Mouse (Mus musculus) spleen, adult 12 weeks (tissue): ENCODE results near the gene Notch4.

Source experiments
- DNase-seq: peaks from one replicate; pipeline ENCODE4 v3.0.0; 2022; ENCODE audit warnings: low spot score

Notch4 gene

DNA sequence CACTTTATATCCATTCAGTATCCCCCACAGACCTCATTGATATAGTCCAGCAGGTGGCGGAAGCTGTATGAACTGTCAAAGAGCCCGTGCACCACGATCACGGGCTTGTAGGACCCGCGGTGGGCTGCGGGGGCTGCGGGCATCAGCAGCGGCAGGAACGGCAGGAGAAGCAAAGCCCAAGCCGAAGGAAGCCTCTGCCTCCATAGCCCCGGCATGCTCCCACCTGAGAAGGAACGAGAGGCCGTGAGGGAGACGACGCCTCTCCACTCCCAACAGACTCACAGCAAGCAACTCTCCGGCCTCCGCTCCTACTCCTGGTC lies 62.7 kb downstream of the Notch4 start:
- peak; percentile 25 for DNase-seq

DNA sequence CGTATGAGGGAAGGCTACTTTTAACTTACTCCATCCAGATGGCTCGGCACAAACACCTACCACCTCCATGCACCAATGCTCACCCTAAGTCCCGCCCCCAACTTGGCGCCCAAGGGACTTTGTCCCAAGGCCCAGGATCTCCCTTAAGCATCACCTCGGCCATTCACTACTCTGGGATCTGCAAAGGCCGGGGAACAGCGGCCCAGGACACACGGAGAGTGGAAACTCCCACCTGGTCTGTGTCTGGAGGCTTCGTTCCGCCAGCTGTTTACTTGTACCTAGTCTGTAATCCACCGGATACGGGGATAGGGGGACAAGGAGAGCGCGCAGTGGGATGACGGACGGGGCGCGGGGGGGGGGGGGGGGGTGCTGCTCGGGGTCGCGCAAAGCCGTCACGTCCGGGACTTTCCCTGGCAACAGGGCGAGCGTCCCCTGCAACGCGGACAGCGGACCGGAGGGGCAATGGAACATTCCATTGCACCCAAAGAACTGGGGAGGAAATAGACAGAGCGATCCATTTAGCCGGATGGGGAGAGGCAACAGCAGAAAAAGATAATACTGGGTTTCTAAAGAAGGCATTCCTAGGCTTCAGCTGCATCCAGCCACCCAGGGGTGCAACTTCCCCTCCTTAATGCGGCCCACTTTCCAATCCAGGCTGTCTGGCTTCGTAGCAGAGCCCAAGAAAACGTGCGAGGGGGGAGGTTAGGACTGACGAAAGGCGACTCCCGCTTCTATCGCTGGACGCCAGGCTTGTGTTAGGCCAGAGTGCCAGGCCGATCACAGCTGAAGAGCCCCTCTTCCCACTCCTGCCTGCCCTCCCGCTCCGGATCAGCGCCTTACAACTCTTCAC lies 63.2 kb downstream of the Notch4 start:
- DNase-seq: peak; percentile 43

DNA sequence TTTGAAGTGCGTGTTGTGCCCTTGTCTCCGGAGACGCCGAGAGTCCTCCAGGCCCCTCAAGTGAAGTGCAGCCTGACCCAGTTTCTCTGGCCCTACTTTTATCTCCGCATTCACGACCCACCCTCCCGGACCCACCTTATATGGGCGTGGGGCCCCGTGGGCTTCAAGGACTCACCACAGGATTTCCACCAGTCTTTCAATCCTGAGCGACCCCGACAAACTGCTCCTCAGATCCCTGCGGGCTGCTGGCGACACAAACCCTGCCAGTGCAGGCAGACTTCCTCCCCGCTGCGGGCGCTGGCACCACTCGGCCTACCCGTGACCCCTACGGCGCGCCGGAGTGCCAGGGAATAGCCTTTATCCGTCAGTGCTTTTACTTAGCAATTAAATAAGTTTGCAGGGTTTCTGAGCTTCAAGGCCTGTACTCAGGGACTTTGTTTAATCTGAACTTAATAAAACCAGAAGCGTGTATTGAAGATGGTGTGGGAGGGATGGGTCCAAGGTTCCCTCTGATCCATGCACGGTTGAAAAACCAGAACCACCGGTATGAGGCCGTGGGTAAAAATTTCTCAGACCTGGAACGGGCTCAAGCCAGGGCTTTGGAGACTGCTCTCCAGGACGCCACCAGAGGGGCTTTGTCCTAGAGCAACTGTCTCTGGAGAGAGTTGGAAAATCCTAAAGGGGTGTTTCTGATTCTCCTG lies 64.0 kb downstream of the Notch4 start, which contains the start of gene Ppt2:
Gene Ppt2 (minus strand): TSS at position 568 of the 701 bp plus-strand sequence.
- DNase-seq: no peak

DNA sequence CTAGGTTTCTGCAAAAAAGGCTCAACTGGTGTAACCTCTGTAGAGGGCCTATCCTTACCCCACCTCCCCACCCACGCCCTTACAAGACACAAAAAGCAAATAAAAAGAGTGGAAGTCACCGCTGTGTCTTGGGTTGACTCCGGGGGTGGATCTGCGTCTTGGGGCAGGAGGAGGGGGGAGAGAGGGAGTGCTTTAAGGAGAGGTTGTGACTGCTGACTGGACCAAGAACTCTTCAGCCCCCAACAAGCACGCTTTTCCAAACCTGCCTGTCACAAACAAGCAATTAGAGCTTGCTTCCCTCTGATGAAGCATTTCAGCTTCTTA lies 64.5 kb downstream of the Notch4 start:
- DNase-seq: no peak

DNA sequence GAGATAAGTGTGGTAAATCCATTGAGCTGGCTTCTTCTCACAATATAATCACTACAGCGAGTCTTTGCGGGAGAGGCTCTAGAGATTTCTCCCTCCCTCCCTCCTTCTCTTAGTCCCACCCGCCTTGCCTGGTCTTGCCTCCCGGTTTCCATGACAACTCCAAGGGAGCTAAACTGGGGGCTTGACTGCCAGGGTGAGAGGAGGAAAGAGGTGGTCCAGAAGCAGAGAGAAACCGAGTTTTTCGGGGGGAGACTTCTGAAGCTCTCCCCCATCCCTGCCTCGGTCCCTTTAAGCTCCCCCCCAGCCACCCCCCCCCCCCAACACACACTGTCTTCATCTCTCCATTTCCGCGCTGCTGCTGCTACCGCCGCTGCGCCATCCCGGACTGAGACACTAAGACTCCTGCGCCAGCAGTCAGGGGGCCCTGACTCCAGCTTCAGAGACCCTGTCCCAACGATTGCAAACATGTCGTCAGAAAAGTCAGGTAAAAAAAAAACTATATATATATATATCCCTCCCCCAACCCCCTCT lies 65.2 kb downstream of the Notch4 start, which contains the start of gene Prrt1:
Gene Prrt1 (plus strand): TSS at position 313 of the 531 bp plus-strand sequence.
- no peak for DNase-seq

DNA sequence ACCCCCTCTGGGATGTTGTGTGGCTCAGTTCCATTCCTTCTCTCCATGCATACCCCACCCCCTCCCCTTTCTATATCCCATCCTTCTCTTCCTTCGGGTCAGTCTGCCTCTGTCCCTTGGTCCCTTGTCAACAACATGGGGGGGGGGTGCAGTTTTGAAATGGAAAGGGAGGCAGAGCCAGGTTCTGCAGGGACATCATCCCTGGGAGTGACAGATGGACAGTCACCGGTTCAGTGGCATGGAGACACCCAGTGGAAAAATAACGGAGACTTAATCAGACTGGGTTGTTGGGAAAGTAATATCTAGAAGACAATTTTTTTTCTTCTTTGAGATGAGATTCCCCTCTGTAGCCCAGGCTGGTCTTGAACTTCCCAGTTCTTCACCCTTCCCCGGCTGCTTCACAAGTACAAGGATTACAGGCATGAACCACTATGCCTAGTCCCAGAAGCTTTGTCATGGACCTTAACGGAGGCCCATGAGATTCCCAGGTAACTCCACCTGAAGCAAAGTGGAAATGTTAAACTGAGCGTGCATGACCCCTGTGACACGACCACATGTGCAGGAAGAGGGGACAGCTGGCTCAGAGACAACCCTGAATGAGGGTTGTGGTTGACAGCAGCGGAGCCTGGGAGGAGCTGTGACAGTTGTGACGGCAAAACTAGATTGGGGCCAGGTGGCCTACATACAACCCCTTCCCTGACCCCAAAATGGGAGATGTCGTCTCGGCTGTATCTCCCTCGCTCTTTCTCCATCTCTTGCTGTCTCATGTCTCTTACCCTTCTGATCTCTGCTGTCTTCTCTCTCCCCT lies 65.9 kb downstream of the Notch4 start:
- DNase-seq: no peak

DNA sequence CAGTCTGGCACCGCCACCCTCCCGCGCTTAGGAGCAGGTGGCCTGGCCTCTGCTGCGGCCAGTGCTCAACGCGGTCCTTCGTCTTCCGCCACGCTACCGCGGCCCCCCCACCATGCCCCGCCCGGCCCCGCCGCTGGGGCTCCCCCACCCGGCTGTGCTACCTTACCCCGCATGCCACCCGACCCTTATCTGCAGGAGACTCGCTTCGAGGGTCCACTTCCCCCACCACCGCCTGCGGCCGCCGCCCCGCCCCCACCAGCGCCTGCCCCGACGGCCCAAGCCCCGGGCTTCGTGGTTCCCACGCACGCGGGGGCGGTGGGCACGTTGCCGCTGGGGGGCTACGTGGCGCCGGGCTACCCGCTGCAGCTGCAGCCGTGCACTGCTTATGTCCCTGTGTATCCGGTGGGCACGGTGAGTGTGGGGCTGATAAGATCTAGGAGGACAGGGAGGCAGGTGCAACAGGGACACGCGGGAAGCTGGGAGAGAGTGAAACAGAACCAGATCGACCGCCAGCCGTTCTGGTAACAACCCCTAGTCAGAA lies 66.8 kb downstream of the Notch4 start:
- no peak for DNase-seq

DNA sequence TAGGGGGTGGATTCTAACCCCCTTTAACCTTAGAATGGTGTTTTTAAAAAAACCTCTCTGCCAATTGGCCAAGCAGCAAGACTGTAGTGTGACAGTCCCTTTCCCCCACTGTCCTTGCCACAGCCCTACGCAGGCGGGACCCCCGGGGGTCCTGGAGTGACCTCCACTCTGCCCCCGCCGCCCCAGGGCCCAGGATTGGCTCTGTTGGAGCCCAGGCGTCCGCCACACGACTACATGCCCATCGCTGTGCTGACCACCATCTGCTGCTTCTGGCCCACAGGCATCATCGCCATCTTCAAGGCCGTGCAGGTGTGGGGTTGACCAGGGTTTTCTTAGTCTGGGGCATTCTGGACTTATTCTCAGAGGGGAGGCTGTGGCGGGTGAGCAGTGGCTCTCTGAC lies 67.6 kb downstream of the Notch4 start:
- DNase-seq: no peak

DNA sequence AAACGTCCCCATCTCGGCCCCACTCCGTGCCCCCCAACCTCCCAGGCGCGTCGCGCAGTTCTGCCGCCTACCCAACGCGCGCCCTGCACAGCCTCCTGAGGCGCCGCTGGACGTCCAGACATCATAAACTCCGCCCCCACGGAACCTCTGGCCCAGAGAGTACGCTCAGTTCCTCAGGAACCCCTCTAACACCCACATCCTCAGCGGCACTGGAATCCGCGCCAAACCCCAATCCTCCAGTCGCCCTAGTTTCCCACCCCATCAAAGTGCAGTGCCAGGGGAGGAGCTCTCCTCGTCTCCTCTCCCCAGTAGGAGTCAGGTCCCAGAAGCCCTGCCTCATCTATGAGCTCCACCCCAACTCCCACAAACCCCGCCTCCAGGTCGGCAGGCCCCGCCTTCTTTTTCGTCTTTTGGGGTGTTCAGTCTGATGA lies 68.2 kb downstream of the Notch4 start:
- DNase-seq: peak; percentile 42

DNA sequence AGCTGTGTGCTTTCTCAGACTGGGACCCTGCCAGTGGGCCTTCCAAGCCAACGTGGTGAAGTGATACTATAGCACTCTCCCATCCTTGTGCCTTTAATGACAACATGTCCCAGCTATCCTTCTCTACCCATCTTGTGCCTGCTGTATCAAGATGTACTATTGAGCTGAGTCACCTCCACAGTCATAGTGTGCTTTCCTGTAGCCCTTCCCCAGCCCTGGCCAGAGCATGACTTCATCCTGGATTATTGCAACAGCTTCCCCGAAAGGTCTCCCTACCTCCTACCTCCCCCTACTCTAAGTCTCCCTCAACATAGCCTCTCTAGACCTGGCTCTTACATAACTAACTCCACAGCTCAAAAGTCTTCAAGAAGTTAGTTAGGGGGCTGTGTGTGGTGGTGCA lies 71.6 kb downstream of the Notch4 start:
- DNase-seq: no peak

DNA sequence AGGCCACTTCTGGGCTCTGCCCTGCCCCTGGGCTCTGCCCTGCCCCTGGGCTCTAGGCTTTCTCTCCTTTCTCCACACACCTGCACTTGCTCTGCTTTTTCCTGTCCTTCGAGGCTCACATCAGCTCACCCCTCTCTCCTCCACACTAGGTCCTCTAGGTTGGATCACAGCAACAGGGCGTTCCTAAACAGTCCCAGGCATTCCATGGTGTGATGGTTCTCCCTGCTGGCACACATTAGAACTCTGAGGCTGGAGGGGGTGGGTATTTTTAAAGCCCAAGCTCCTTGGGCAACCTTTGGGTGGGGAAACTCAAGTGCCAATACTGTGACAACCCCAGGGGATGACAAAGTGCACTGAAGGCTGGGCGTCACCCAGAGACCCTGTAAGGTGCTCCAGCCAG lies 73.4 kb downstream of the Notch4 start:
- DNase-seq: no peak
